Mouse (Mus musculus) liver, embryonic 11.5 days (tissue): ENCODE results near the gene Cdk19. TPM values are rescaled to one million over a fixed set of nuclear protein-coding genes. Genes with fewer than 3 reads are reported as not detected.
A peak's percentile ranks its signal among the peaks of the same experiment; 100 is the strongest.

Experiments
- ATAC-seq: fragments of 200-750 bp; cut with Nextera tagmentation; replicated peaks from 2 replicates; pipeline ENCODE4 v1.8.0; 2017; ENCODE audit warnings: moderate number of reproducible peaks, mild to moderate bottlenecking, moderate TSS enrichment, moderate library complexity; ENCODE audit not compliant: low FRiP score
- DNase-seq: peaks from one replicate; pipeline ENCODE4 v3.0.0-alpha.2; 2017; ENCODE audit warnings: low spot score
- H3K27ac ChIP-seq: fragments of 300-500 bp; sonication (generic); 2 replicates; pipeline ENCODE4 v1.5.1; 2014; ENCODE audit warnings: mild to moderate bottlenecking, low read depth, low read length, control low read depth
- H3K27me3 ChIP-seq: fragments of 300-500 bp; sonication (generic); replicated peaks from 2 replicates; pipeline ENCODE4 v1.6.1; 2014; ENCODE audit warnings: low read length, mixed read lengths; ENCODE audit not compliant: control insufficient read depth, insufficient read depth
- H3K36me3 ChIP-seq: fragments of 300-500 bp; sonication (generic); 2 replicates; pipeline ENCODE4 v1.6.1; 2014; ENCODE audit warnings: mild to moderate bottlenecking, low read length, moderate library complexity, mixed read lengths; ENCODE audit not compliant: control insufficient read depth, insufficient read depth
- H3K4me1 ChIP-seq: fragments of 300-500 bp; sonication (generic); replicated peaks from 2 replicates; pipeline ENCODE4 v1.6.1; 2014; ENCODE audit warnings: low read length, mixed read lengths; ENCODE audit not compliant: control insufficient read depth, insufficient read depth
- H3K4me2 ChIP-seq: fragments of 300-500 bp; sonication (generic); 2 replicates; pipeline ENCODE4 v1.6.1; 2014; ENCODE audit warnings: mild to moderate bottlenecking, control low read depth, moderate library complexity
- H3K4me3 ChIP-seq: fragments of 300-500 bp; sonication (generic); 2 replicates; pipeline ENCODE4 v1.5.1; 2014; ENCODE audit warnings: low read depth, low read length, control low read depth
- H3K9ac ChIP-seq: fragments of 300-500 bp; sonication (generic); 2 replicates; pipeline ENCODE4 v1.6.1; 2014; ENCODE audit warnings: low read depth, low read length, control low read depth
- H3K9me3 ChIP-seq: fragments of 300-500 bp; sonication (generic); 2 replicates; pipeline ENCODE4 v1.6.1; 2016; ENCODE audit warnings: low read length, inconsistent platforms, mixed read lengths; ENCODE audit not compliant: control insufficient read depth
- WGBS: fragments of 180-500 bp; shearing (Covaris S2); extraction: QIAGEN DNeasy Blood & Tissue Kit; methylation state at CpG from one replicate; pipeline ENCODE4 v1.1.7; 2014; 5-methylcytosine and 5-hydroxymethylcytosine counted together
- polyA plus RNA-seq: library from polyadenylated mRNA; unstranded; fragments of >200 nt; fragmentation: Nextera tagmentation; extraction: Ambion mirVana; gene quantifications from 2 replicates; pipeline ENCODE4 v1.2.1, GENCODE M21; 2014

Gene Cdk19
- polyA plus RNA-seq, 1 experiment from 2014 or later, result 4.6 TPM

- peak; percentile 59 for DNase-seq
- 38% methylated on average over 6 of the region's 6 CpGs for WGBS
Measured at GRCm38 (mm10) chr10:40309884-40310635, 29.3 kb upstream of the Cdk19 start.

GRCm38 (mm10) chr10:40312781-40313180, 26.6 kb upstream of the Cdk19 start:
- H3K27me3 ChIP-seq, result no peaks in the 10 kb centered on the region
- 80% methylated on average over 4 of the region's 4 CpGs for WGBS
- DNase-seq (no peak), ATAC-seq (no peak)
- H3K4me1 ChIP-seq, result peaks cover 8% of the 10 kb centered on the region
- no peak overlapping the region for H3K4me3 ChIP-seq
- H3K27ac ChIP-seq, result no peak overlapping the region
- H3K36me3 ChIP-seq, result no peaks in the 10 kb centered on the region
- H3K9ac ChIP-seq, result no peak overlapping the region
- H3K9me3 ChIP-seq, result no peaks in the 10 kb centered on the region
- H3K4me2 ChIP-seq, result no peak overlapping the region

More at GRCm38 (mm10) chr10:40309884-40310635, 29.3 kb upstream of the Cdk19 start:
- Histone ChIP-seq H3K4me2 (peak overlapping the region; percentile 54), H3K27ac (no peak overlapping the region), H3K36me3 (no peaks in the 10 kb centered on the region), H3K9me3 (no peaks in the 10 kb centered on the region), H3K4me3 (no peak overlapping the region), H3K27me3 (no peaks in the 10 kb centered on the region), H3K9ac (0 out of 2 replicates have a peak overlapping the region, but pooled peaks have one; percentile 13), H3K4me1 (peaks cover 8% of the 10 kb centered on the region)
- ATAC-seq, result peak; percentile 88

GRCm38 (mm10) chr10:40316841-40317585, 22.4 kb upstream of the Cdk19 start:
- Histone ChIP-seq H3K36me3 (no peaks in the 10 kb centered on the region), H3K9ac (no peak overlapping the region), H3K4me1 (no peaks in the 10 kb centered on the region), H3K4me3 (no peak overlapping the region), H3K4me2 (no peak overlapping the region), H3K9me3 (peaks cover 4% of the 10 kb centered on the region), H3K27me3 (no peaks in the 10 kb centered on the region), H3K27ac (no peak overlapping the region)
- no peak for ATAC-seq
- WGBS, result 56% methylated on average over 7 of the region's 7 CpGs
- no peak for DNase-seq

- Histone ChIP-seq H3K27me3 (no peaks in the 10 kb centered on the region), H3K9me3 (peaks cover 4% of the 10 kb centered on the region), H3K4me1 (no peaks in the 10 kb centered on the region), H3K4me3 (no peak overlapping the region), H3K36me3 (no peaks in the 10 kb centered on the region), H3K9ac (no peak overlapping the region), H3K4me2 (no peak overlapping the region), H3K27ac (no peak overlapping the region)
- WGBS, result 91% methylated on average over 10 of the region's 10 CpGs
- ATAC-seq (no peak), DNase-seq (no peak)
Measured at GRCm38 (mm10) chr10:40320306-40320705, 19.1 kb upstream of the Cdk19 start.

GRCm38 (mm10) chr10:40328004-40328551, 11.3 kb upstream of the Cdk19 start:
- Histone ChIP-seq H3K9ac (peak overlapping the region; percentile 53), H3K27me3 (no peaks in the 10 kb centered on the region), H3K4me3 (peak overlapping the region; percentile 24), H3K4me1 (peaks cover 16% of the 10 kb centered on the region), H3K36me3 (no peaks in the 10 kb centered on the region), H3K4me2 (peak overlapping the region; percentile 61), H3K9me3 (peaks cover 3% of the 10 kb centered on the region), H3K27ac (peak overlapping the region; percentile 95)
- ATAC-seq (peak; percentile 96), DNase-seq (peak; percentile 73)
- 30% methylated on average over 9 of the region's 9 CpGs for whole genome bisulfite sequencing

GRCm38 (mm10) chr10:40330262-40330661, 9.1 kb upstream of the Cdk19 start:
- peaks cover 3% of the 10 kb centered on the region for H3K9me3 ChIP-seq
- no peaks in the 10 kb centered on the region for H3K36me3 ChIP-seq
- no peak overlapping the region for H3K4me3 ChIP-seq
- H3K9ac ChIP-seq, result no peak overlapping the region
- H3K4me2 ChIP-seq, result no peak overlapping the region
- no peaks in the 10 kb centered on the region for H3K27me3 ChIP-seq
- DNase-seq (peak; percentile 8), ATAC-seq (no peak)
- H3K27ac ChIP-seq, result no peak overlapping the region
- H3K4me1 ChIP-seq, result peaks cover 16% of the 10 kb centered on the region
- WGBS, result 71% methylated on average over 1 of the region's 1 CpGs

GRCm38 (mm10) chr10:40332864-40333263, 6.5 kb upstream of the Cdk19 start:
- Histone ChIP-seq H3K27ac (no peak overlapping the region), H3K27me3 (no peaks in the 10 kb centered on the region), H3K4me2 (no peak overlapping the region), H3K4me3 (no peak overlapping the region), H3K9ac (no peak overlapping the region), H3K4me1 (peaks cover 7% of the 10 kb centered on the region; the same call in 1 of the 2 replicates), H3K36me3 (no peaks in the 10 kb centered on the region), H3K9me3 (peaks cover 3% of the 10 kb centered on the region)
- no peak for ATAC-seq
- no peak for DNase-seq
- 83% methylated on average over 6 of the region's 6 CpGs for WGBS

- Histone ChIP-seq H3K9ac (no peak overlapping the region), H3K4me3 (no peak overlapping the region), H3K9me3 (no peaks in the 10 kb centered on the region), H3K4me1 (no peaks in the 10 kb centered on the region), H3K4me2 (no peak overlapping the region), H3K27ac (no peak overlapping the region), H3K36me3 (no peaks in the 10 kb centered on the region), H3K27me3 (no peaks in the 10 kb centered on the region)
- ATAC-seq, result no peak
- WGBS, result 49% methylated on average over 4 of the region's 4 CpGs
- no peak for DNase-seq
Measured at GRCm38 (mm10) chr10:40342036-40342435, 2.7 kb downstream of the Cdk19 start.
